14 mouse cellular contexts compared by ENCODE assay signal in the genomic region with DNA sequence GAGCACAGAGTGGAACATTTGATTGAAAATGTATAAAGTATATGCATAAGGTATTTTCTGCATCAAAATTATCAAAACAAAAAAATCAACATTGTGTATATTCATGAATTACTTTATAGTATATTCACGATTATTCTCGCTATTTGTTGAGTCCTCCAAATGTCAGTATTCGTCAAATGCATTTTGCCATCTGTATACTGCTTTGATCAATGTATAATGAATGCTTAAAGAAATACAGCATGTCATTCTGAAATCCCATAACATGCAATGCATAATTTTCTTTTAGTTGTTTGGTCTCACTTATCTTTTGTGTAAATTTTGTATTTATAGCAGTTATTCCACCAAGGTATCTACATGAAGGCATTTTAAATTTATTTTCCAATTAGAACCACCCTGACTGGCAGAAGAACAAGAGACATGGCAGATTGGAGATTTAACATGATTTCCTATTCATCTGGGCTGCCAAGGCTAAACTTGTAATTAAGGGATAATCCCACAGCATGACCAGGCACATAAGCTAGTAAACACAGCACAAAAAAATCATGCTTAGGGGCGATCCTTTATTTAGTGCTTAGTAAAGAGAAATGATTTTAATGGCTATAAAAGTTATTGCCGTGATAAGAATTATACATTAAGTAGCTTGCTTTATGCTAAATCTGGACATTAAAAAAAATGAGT.
"Had no signal": no experiment of that assay in that cellular context is flagged by ENCODE, and none has a peak within 500 bp of the region (broad histone marks: within the 10 kb centered on the region; RNA-seq: fewer than 3 reads in every experiment).

No protein-coding gene starts in this region.

- H3K9me3 ChIP-seq: limb, embryonic 12.5 days; lung, embryonic 15.5 days; stomach, embryonic 15.5 days had no signal

- H3K4me3 ChIP-seq: limb, embryonic 12.5 days; liver, embryonic 13.5 days; lung, embryonic 15.5 days; stomach, embryonic 15.5 days had no signal

- H3K4me2 ChIP-seq: limb, embryonic 12.5 days; liver, embryonic 13.5 days; lung, embryonic 15.5 days; stomach, embryonic 15.5 days had no signal

- H3K27me3 ChIP-seq: limb, embryonic 12.5 days; liver, embryonic 13.5 days; lung, embryonic 15.5 days; stomach, embryonic 15.5 days had no signal

- H3K4me1 ChIP-seq: limb, embryonic 12.5 days; liver, embryonic 13.5 days; lung, embryonic 15.5 days; stomach, embryonic 15.5 days had no signal

- ATAC-seq: intestine, postnatal 0 days; liver, postnatal 0 days had no signal

- H3K27ac ChIP-seq: limb, embryonic 12.5 days; liver, embryonic 13.5 days; lung, embryonic 15.5 days; macrophage; stomach, embryonic 15.5 days had no signal

- H3K9ac ChIP-seq: limb, embryonic 12.5 days; liver, embryonic 13.5 days; liver, postnatal 0 days; lung, embryonic 15.5 days; stomach, embryonic 15.5 days had no signal

- DNase-seq: kidney, adult 8-10 months; kidney, postnatal 25 days; layer of hippocampus, adult 9-11 months; liver; liver, embryonic 13.5 days; liver, postnatal 0 days; lung, postnatal 14 days; thymus, adult 2 months; thymus, postnatal 36 days had no signal

- H3K36me3 ChIP-seq: limb, embryonic 12.5 days; liver, embryonic 13.5 days; lung, embryonic 15.5 days; stomach, embryonic 15.5 days had no signal
